Mouse (Mus musculus) embryonic facial prominence, embryonic 12.5 days (tissue): ENCODE measurements around the gene 0610012G03Rik. TPM values are rescaled to one million over a fixed set of nuclear protein-coding genes. Genes with fewer than 3 reads are reported as not detected.

Experiments used
- ATAC-seq: fragments of 200-750 bp; cut with Nextera tagmentation; 2 replicates; pipeline ENCODE4 v1.8.0; 2017; ENCODE audit not compliant: insufficient number of reproducible peaks, insufficient read depth, low FRiP score, low TSS enrichment
- H3K27ac ChIP-seq: fragments of 300-500 bp; sonication (generic); 2 replicates; pipeline ENCODE4 v1.5.1; 2016; ENCODE audit warnings: mild to moderate bottlenecking
- H3K27me3 ChIP-seq: fragments of 300-500 bp; sonication (generic); 2 replicates; pipeline ENCODE4 v1.6.1; 2016; ENCODE audit warnings: mild to moderate bottlenecking, moderate library complexity
- H3K36me3 ChIP-seq: fragments of 300-500 bp; sonication (generic); 2 replicates; pipeline ENCODE4 v1.6.1; 2016; ENCODE audit warnings: mild to moderate bottlenecking
- H3K4me1 ChIP-seq: fragments of 300-500 bp; sonication (generic); 2 replicates; pipeline ENCODE4 v1.6.1; 2016
- H3K4me2 ChIP-seq: fragments of 300-500 bp; sonication (generic); replicated peaks from 2 replicates; pipeline ENCODE4 v1.6.1; 2016; ENCODE audit warnings: mild to moderate bottlenecking, moderate library complexity
- H3K4me3 ChIP-seq: fragments of 300-500 bp; sonication (generic); 2 replicates; pipeline ENCODE4 v1.5.1; 2016; ENCODE audit warnings: mild to moderate bottlenecking
- H3K9ac ChIP-seq: fragments of 300-500 bp; sonication (generic); 2 replicates; pipeline ENCODE4 v1.6.1; 2016; ENCODE audit warnings: mild to moderate bottlenecking, moderate library complexity
- H3K9me3 ChIP-seq: fragments of 300-500 bp; sonication (generic); 2 replicates; pipeline ENCODE4 v1.6.1; 2016; ENCODE audit warnings: mild to moderate bottlenecking, moderate library complexity
- WGBS: fragments of 180-500 bp; shearing (Covaris S2); methylation state at CpG from one replicate; pipeline ENCODE4 v1.1.7; 2016; 5-methylcytosine and 5-hydroxymethylcytosine counted together
- polyA plus RNA-seq: library from polyadenylated mRNA; unstranded; fragments of >200 nt; fragmentation: Nextera tagmentation; extraction: Ambion mirVana; gene quantifications from 2 replicates; pipeline ENCODE4 v1.2.1, GENCODE M21; 2016

Gene 0610012G03Rik
- polyA plus RNA-seq, 1 experiment from 2014 or later = 85.2 TPM

- WGBS = 85% methylated on average over 6 of the region's 6 CpGs
- no peak for ATAC-seq
Measured at GRCm38 (mm10) chr16:31945372-31945771, 2.9 kb downstream of the 0610012G03Rik start.

GRCm38 (mm10) chr16:31944698-31945255 is 3.5 kb downstream of the 0610012G03Rik start:
- Histone ChIP-seq H3K9me3 (no peaks in the 10 kb centered on the region), H3K9ac (no peak overlapping the region), H3K4me1 (peaks cover 30% of the 10 kb centered on the region), H3K27me3 (no peaks in the 10 kb centered on the region), H3K4me2 (no peak overlapping the region), H3K27ac (no peak overlapping the region), H3K36me3 (0 out of 2 replicates have a peak, but pooled peaks cover 7% of the 10 kb centered on the region), H3K4me3 (no peak overlapping the region)
- WGBS = 90% methylated on average over 12 of the region's 12 CpGs
- no peak for ATAC-seq

More at GRCm38 (mm10) chr16:31945372-31945771, 2.9 kb downstream of the 0610012G03Rik start:
- H3K9ac ChIP-seq = no peak overlapping the region
- H3K9me3 ChIP-seq = no peaks in the 10 kb centered on the region
- no peaks in the 10 kb centered on the region for H3K27me3 ChIP-seq
- no peak overlapping the region for H3K4me3 ChIP-seq
- H3K27ac ChIP-seq = no peak overlapping the region
- 0 out of 2 replicates have a peak, but pooled peaks cover 12% of the 10 kb centered on the region for H3K36me3 ChIP-seq
- peaks cover 32% of the 10 kb centered on the region for H3K4me1 ChIP-seq
- no peak overlapping the region for H3K4me2 ChIP-seq

- Histone ChIP-seq H3K4me2 (no peak overlapping the region), H3K36me3 (0 out of 2 replicates have a peak, but pooled peaks cover 7% of the 10 kb centered on the region), H3K9me3 (no peaks in the 10 kb centered on the region), H3K4me3 (no peak overlapping the region), H3K27me3 (no peaks in the 10 kb centered on the region), H3K9ac (no peak overlapping the region), H3K4me1 (peaks cover 22% of the 10 kb centered on the region), H3K27ac (no peak overlapping the region)
- 5% methylated on average over 10 of the region's 10 CpGs for WGBS
- no peak for ATAC-seq
Measured at GRCm38 (mm10) chr16:31943980-31944379, 4.3 kb downstream of the 0610012G03Rik start.

GRCm38 (mm10) chr16:31940586-31940985 is 7.7 kb downstream of the 0610012G03Rik start:
- H3K4me1 ChIP-seq = peaks cover 7% of the 10 kb centered on the region
- no peak overlapping the region for H3K4me3 ChIP-seq
- H3K4me2 ChIP-seq = no peak overlapping the region
- H3K27me3 ChIP-seq = peaks cover 11% of the 10 kb centered on the region
- H3K9ac ChIP-seq = no peak overlapping the region
- no peak for ATAC-seq
- H3K9me3 ChIP-seq = no peaks in the 10 kb centered on the region
- H3K36me3 ChIP-seq = 0 out of 2 replicates have a peak, but pooled peaks cover 3% of the 10 kb centered on the region
- no peak overlapping the region for H3K27ac ChIP-seq
- WGBS = 69% methylated on average over 2 of the region's 2 CpGs

DNA sequence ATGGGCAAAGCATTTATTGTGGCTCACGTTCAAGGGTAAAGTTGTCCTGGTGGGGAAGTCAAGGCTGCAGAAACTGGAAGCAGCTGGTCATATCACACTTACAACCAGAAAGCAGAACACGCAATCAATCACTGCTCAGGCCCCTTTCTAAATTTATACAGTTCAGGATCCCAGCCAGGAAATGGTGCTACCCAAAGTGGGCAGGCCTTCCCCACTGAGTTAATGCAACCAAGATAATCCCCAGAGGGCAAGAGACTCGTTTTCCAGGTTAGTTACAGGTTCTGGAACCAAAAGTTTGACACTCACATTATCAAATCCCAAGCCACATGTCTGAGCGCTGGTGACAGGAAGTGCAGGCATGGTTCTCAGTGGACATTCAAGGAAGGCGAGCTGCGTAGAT is 9.4 kb downstream of the 0610012G03Rik start:
- Histone ChIP-seq H3K27me3 (peaks cover 28% of the 10 kb centered on the region), H3K4me2 (no peak overlapping the region), H3K9ac (no peak overlapping the region), H3K4me3 (no peak overlapping the region), H3K36me3 (no peaks in the 10 kb centered on the region), H3K4me1 (peaks cover 7% of the 10 kb centered on the region), H3K27ac (no peak overlapping the region), H3K9me3 (no peaks in the 10 kb centered on the region)
- 76% methylated on average over 6 of the region's 6 CpGs for WGBS
- no peak for ATAC-seq

DNA sequence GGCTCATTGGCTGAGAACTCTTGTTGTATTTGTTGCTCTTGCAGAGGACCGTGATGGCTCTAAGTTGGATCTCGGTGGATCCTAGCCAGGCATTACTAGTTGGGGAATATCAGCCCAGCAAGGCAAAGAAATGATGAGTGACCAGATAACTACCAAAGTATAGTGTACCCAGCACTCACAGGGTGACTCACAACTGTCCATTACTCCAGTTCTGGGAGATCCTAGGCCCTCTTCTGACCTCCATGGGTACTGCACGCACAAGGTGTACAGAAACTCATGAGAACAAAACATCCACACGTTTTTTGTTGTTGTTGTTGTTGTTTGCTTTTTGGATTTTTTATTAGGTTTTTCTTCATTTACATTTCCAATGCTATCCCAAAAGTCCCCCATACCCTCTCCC is 11.7 kb downstream of the 0610012G03Rik start:
- Histone ChIP-seq H3K9ac (no peak overlapping the region), H3K9me3 (no peaks in the 10 kb centered on the region), H3K27me3 (peaks cover 40% of the 10 kb centered on the region), H3K27ac (no peak overlapping the region), H3K4me2 (no peak overlapping the region), H3K36me3 (no peaks in the 10 kb centered on the region), H3K4me1 (peaks cover 10% of the 10 kb centered on the region), H3K4me3 (no peak overlapping the region)
- ATAC-seq = no peak
- WGBS = 83% methylated on average over 4 of the region's 4 CpGs

DNA sequence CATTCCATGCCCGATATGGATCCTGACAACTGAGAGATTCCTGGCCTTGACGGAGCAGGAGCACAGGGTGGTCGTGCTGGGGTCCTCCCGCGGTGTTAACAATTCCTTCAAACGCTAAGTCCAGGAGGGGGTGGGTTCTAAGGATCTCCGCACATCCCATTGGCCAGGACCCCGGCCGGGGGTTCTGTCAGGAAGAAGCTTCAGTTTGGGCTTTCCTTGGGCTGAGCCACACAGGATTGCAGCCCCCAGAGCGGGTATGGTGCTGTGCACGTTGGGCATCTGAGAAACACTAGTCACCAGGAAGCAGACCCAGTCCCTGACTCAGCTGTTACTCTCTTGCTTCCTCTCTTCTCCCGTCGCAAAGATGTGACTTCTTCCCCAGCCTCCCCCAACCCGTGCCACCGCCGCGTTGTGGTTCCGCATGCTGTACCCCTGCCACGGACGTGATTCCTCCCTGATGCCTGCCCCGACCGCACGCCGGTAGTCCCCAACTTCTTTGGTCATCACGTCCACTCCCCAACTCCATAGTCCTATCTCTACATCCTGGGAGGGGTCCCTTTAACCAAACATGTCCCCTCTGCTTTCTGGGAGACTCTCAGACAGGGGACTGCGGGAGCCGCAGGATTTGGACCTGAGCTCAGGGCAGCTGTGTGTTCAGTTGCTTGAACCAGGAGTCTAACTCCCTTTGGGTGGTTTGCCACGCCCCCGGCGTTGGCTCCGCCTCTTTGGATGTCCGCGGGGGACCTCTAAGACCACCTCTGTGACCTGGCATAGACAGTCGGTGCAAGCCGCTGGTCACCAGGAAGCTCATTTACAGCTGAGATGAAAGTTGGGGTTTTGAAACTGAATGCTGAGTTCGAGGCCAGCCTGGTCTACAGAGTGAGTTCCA is 13.0 kb downstream of the 0610012G03Rik start:
- Histone ChIP-seq H3K4me1 (peaks cover 10% of the 10 kb centered on the region), H3K9ac (no peak overlapping the region), H3K4me3 (peak overlapping the region; percentile 23), H3K27ac (no peak overlapping the region), H3K4me2 (peak overlapping the region; percentile 75), H3K9me3 (no peaks in the 10 kb centered on the region), H3K36me3 (no peaks in the 10 kb centered on the region), H3K27me3 (peaks cover 41% of the 10 kb centered on the region)
- no peak for ATAC-seq
- WGBS = 6% methylated on average over 36 of the region's 36 CpGs

DNA sequence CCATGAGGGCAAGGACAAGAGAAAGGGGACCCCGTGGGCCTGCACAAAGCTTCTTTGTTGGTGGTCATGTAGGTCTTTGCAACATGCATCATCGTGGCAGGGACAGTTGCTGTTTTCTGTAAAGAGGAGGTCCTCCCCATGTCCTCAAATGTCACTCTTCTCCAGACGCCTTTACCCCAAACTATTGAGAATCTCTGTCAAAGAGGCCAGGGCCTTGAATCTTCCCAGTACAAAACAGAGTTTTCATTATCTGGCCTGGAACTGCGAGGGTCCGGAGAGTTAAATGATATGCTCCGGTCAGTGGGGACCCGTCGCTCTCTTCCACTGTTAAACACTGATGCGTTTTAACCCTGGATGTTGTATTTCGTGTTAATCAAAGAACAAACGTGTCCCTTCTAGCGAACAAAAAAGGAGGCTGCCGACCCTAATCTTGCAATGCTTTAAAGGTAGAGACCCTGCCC is 13.7 kb downstream of the 0610012G03Rik start:
- 16% methylated on average over 13 of the region's 13 CpGs for WGBS
- Histone ChIP-seq H3K4me3 (peak overlapping the region; percentile 23; the same call in 1 of the 2 replicates), H3K27ac (no peak overlapping the region), H3K9ac (no peak overlapping the region), H3K9me3 (no peaks in the 10 kb centered on the region), H3K4me2 (peak overlapping the region; percentile 75), H3K27me3 (peaks cover 46% of the 10 kb centered on the region), H3K4me1 (peaks cover 10% of the 10 kb centered on the region), H3K36me3 (no peaks in the 10 kb centered on the region)
- no peak for ATAC-seq

GRCm38 (mm10) chr16:31933751-31934549 is 14.3 kb downstream of the 0610012G03Rik start, which contains the start of gene Pigz:
Gene Pigz (plus strand): TSS chr16:31933851.
- H3K9ac ChIP-seq = peak within 1 kb of the TSS; percentile 52
- 6% methylated on average over 42 of the region's 42 CpGs for WGBS
- H3K4me3 ChIP-seq = peak within 1 kb of the TSS; percentile 43
- H3K4me2 ChIP-seq = peak within 1 kb of the TSS; percentile 75
- H3K27me3 ChIP-seq = peaks cover 46% of the 10 kb centered on the region
- no peaks in the 10 kb centered on the region for H3K9me3 ChIP-seq
- ATAC-seq = no peak
- peaks cover 11% of the 10 kb centered on the region for H3K4me1 ChIP-seq
- H3K36me3 ChIP-seq = no peaks in the 10 kb centered on the region
- no peak within 1 kb of the TSS for H3K27ac ChIP-seq

DNA sequence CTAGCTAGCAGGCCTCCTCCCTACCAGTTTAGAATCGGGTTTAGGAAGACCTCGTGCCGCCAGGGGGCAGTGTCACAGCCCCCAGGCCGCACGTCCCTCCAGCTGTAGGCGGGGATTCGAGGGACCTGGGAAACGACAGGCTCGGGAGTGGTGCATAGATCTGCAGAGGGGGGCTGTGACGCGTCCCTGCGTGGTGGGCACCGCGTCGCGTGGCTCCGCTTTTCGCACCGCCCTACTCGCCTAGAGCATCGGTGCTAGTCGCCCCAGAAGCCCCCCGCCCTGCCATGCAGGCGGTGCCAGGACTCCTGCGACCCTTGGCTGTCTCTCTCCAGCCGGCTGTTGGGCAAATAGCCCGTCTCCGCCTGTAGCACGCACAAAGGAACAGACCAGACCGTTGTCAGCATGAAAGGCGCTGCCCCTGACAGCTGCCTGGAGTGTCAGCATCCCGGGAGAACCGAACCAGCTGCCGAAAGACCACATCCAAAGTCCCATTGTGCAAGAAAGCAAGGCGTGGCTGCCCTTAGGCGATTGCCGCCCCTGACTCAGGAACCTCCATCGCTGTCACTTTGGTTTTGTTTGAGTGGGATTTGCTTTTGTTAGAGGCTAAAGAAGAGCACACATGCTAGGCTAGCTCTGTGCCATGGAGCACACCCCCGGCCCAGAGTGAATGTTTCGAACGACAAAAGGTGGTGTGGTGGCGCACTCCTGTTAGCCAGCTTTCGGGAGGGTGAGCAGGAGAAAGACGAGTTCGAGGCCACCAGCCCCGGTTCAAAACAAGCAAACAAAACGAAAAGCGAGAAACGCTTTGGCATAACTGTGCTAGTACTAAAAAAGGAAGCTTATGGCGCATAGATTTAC is 15.2 kb downstream of the 0610012G03Rik start:
- ATAC-seq = peak; percentile 91
- H3K4me2 ChIP-seq = peak overlapping the region; percentile 75
- no peaks in the 10 kb centered on the region for H3K9me3 ChIP-seq
- H3K27ac ChIP-seq = no peak overlapping the region
- H3K4me1 ChIP-seq = peaks cover 13% of the 10 kb centered on the region
- peaks cover 46% of the 10 kb centered on the region for H3K27me3 ChIP-seq
- WGBS = under 1% methylated on average over 50 of the region's 50 CpGs
- peak overlapping the region; percentile 52 for H3K9ac ChIP-seq
- H3K4me3 ChIP-seq = peak overlapping the region; percentile 43
- no peaks in the 10 kb centered on the region for H3K36me3 ChIP-seq
